In genomic region chr17:56182975-56183657, GRCm38 (mm10) we compare ENCODE assay signal across 8 mouse cellular contexts. TPM values are rescaled to one million over a fixed set of nuclear protein-coding genes. Genes with fewer than 3 reads are reported as not detected.
DNase-seq lines count a peak whose midpoint lies in the region; ATAC-seq lines count a peak whose summit lies in the region.

No protein-coding gene starts in this region.

- peak overlapping the region; percentile 81 for H3K9ac ChIP-seq in limb, embryonic 13.5 days
- peak overlapping the region; percentile 88 for H3K9ac ChIP-seq in neural tube, embryonic 13.5 days

- H3K36me3 ChIP-seq in erythroblast, embryonic 14.5 days (ENCODE audit: control insufficient read depth) = peaks cover 61% of the 10 kb centered on the region
- peaks cover 58% of the 10 kb centered on the region for H3K36me3 ChIP-seq in limb, embryonic 13.5 days
- peaks cover 57% of the 10 kb centered on the region for H3K36me3 ChIP-seq in neural tube, embryonic 13.5 days

- peak; percentile 14 for DNase-seq in embryo, embryonic 11 days
- no peak for DNase-seq in embryo, embryonic 10 days (ENCODE audit: low spot score)
- DNase-seq in CD4-positive helper T cell, adult 2 months (ENCODE audit: low read depth, low spot score) = peak; percentile 30
- no peak for DNase-seq in cerebellum, postnatal 25 days
- no peak for DNase-seq in thymus, postnatal 10 days (ENCODE audit: low spot score in 2 of 2)

- peak; percentile 30 for ATAC-seq in limb, embryonic 13.5 days (ENCODE audit: low FRiP score, low read depth)
- peak; percentile 49 for ATAC-seq in neural tube, embryonic 13.5 days (ENCODE audit: low read depth)

- 2% methylated on average over 14 of the region's 14 CpGs for WGBS in limb, embryonic 13.5 days
- 3% methylated on average over 14 of the region's 14 CpGs for WGBS in neural tube, embryonic 13.5 days

- peaks cover 39% of the 10 kb centered on the region for H3K4me1 ChIP-seq in erythroblast, embryonic 14.5 days (ENCODE audit: control insufficient read depth)
- H3K4me1 ChIP-seq in limb, embryonic 13.5 days = peaks cover 25% of the 10 kb centered on the region
- H3K4me1 ChIP-seq in neural tube, embryonic 13.5 days (replicated peaks) = peaks cover 31% of the 10 kb centered on the region

- peak overlapping the region; percentile 58 for H3K27ac ChIP-seq in limb, embryonic 13.5 days
- peak overlapping the region; percentile 68 for H3K27ac ChIP-seq in neural tube, embryonic 13.5 days (replicated peaks)

- no peaks in the 10 kb centered on the region for H3K27me3 ChIP-seq in erythroblast, embryonic 14.5 days (ENCODE audit: control insufficient read depth)
- H3K27me3 ChIP-seq in limb, embryonic 13.5 days = no peaks in the 10 kb centered on the region
- H3K27me3 ChIP-seq in neural tube, embryonic 13.5 days = no peaks in the 10 kb centered on the region

- H3K4me3 ChIP-seq in erythroblast, embryonic 14.5 days (replicated peaks) = peak overlapping the region; percentile 79
- peak overlapping the region; percentile 79 for H3K4me3 ChIP-seq in limb, embryonic 13.5 days
- peak overlapping the region; percentile 88 for H3K4me3 ChIP-seq in neural tube, embryonic 13.5 days

- no peaks in the 10 kb centered on the region for H3K9me3 ChIP-seq in erythroblast, embryonic 14.5 days (ENCODE audit: control insufficient read depth, low read length)
- H3K9me3 ChIP-seq in limb, embryonic 13.5 days = no peaks in the 10 kb centered on the region
- no peaks in the 10 kb centered on the region for H3K9me3 ChIP-seq in neural tube, embryonic 13.5 days

- peak overlapping the region; percentile 95 for H3K4me2 ChIP-seq in limb, embryonic 13.5 days (replicated peaks)
- H3K4me2 ChIP-seq in neural tube, embryonic 13.5 days = peak overlapping the region; percentile 94

RNA-seq across cellular contexts. Expression of gene Mydgf, which starts 0.6 kb away (rescaled TPM):
- polyA plus RNA-seq in erythroblast, embryonic 14.5 days (2012) = 1.7 and 1.8 TPM in 2 replicates
- 98.6 and 102 TPM in 2 replicates for polyA plus RNA-seq in limb, embryonic 13.5 days (2015; fragmentation: Nextera tagmentation; extraction: Ambion mirVana)
- polyA plus RNA-seq in neural tube, embryonic 13.5 days (2015; fragmentation: Nextera tagmentation; extraction: Ambion mirVana) = 67.4 and 74.2 TPM in 2 replicates

RNA-seq across cellular contexts. Expression of gene Tnfaip8l1, which starts 20.8 kb away (rescaled TPM):
- 0.07 and 0.10 TPM in 2 replicates for polyA plus RNA-seq in erythroblast, embryonic 14.5 days (2012)
- polyA plus RNA-seq in limb, embryonic 13.5 days (2015; fragmentation: Nextera tagmentation; extraction: Ambion mirVana) = 11.3 and 12.0 TPM in 2 replicates
- 8.5 and 9.1 TPM in 2 replicates for polyA plus RNA-seq in neural tube, embryonic 13.5 days (2015; fragmentation: Nextera tagmentation; extraction: Ambion mirVana)

RNA-seq across cellular contexts. Expression of gene Dpp9, which starts 35.6 kb away (rescaled TPM):
- polyA plus RNA-seq in erythroblast, embryonic 14.5 days (2012) = 5.6 and 6.1 TPM in 2 replicates
- polyA plus RNA-seq in limb, embryonic 13.5 days (2015; fragmentation: Nextera tagmentation; extraction: Ambion mirVana) = 34.9 and 39.8 TPM in 2 replicates
- polyA plus RNA-seq in neural tube, embryonic 13.5 days (2015; fragmentation: Nextera tagmentation; extraction: Ambion mirVana) = 25.7 and 26.3 TPM in 2 replicates

RNA-seq across cellular contexts. Expression of gene Sema6b, which starts 43.0 kb away (rescaled TPM):
- 0.05 and 0.06 TPM in 2 replicates for polyA plus RNA-seq in erythroblast, embryonic 14.5 days (2012)
- polyA plus RNA-seq in limb, embryonic 13.5 days (2015; fragmentation: Nextera tagmentation; extraction: Ambion mirVana) = 2.5 and 2.6 TPM in 2 replicates
- polyA plus RNA-seq in neural tube, embryonic 13.5 days (2015; fragmentation: Nextera tagmentation; extraction: Ambion mirVana) = 10.9 and 11.1 TPM in 2 replicates

Comparison
In these comparisons a context has a peak if more than half of its experiments do, and no peak if none do; other contexts are left out.
1. DNase-seq: peak in embryo, embryonic 11 days (single experiment) and CD4-positive helper T cell, adult 2 months (single experiment); none in embryo, embryonic 10 days (single experiment), cerebellum, postnatal 25 days (0 of 2) and thymus, postnatal 10 days (0 of 2).
2. RNA of gene Mydgf, which starts 0.6 kb away (polyA plus RNA-seq): 98.6 to 102 TPM in limb, embryonic 13.5 days and 67.4 to 74.2 TPM in neural tube, embryonic 13.5 days; 1.7 to 1.8 TPM in erythroblast, embryonic 14.5 days; every median in the first group is over 10 times any median in the second.
3. Peak in every context shown above with its lines, with median percentiles within 50 percentile points of each other: H3K4me3 ChIP-seq.